In genomic region chr9:50697706-50698041, GRCm38 (mm10) we compare ENCODE assay signal across 8 mouse cellular contexts. TPM values are rescaled to one million over a fixed set of nuclear protein-coding genes. Genes with fewer than 3 reads are reported as not detected.
DNase-seq lines count a peak whose midpoint lies in the region; ATAC-seq lines count a peak whose summit lies in the region.

No protein-coding gene starts in this region.

- H3K27me3 ChIP-seq in hindbrain, embryonic 16.5 days (replicated peaks; ENCODE audit: control insufficient read depth, insufficient read depth, low read length) = no peaks in the 10 kb centered on the region

- peak overlapping the region; percentile 96 for H3K4me2 ChIP-seq in hindbrain, embryonic 16.5 days (ENCODE audit: low read length)

- H3K4me1 ChIP-seq in hindbrain, embryonic 16.5 days (ENCODE audit: control insufficient read depth, insufficient read depth, low read depth, low read length) = peaks cover 22% of the 10 kb centered on the region

- H3K4me3 ChIP-seq in hindbrain, embryonic 16.5 days (ENCODE audit: low read length) = peak overlapping the region; percentile 50

- no peaks in the 10 kb centered on the region for H3K9me3 ChIP-seq in hindbrain, embryonic 16.5 days (ENCODE audit: control insufficient read depth, low read length)

- peak overlapping the region; percentile 68 for H3K9ac ChIP-seq in hindbrain, embryonic 16.5 days (ENCODE audit: low read depth, low read length)

- WGBS in hindbrain, embryonic 16.5 days = 0% methylated on average over 12 of the region's 12 CpGs

- H3K36me3 ChIP-seq in hindbrain, embryonic 16.5 days (ENCODE audit: control insufficient read depth, insufficient read depth, low read length) = peaks cover 4% of the 10 kb centered on the region

- peak; percentile 86 for ATAC-seq in hindbrain, embryonic 16.5 days

- peak; percentile 89 for DNase-seq in ZHBTc4 (ENCODE audit: low read depth, low spot score)
- DNase-seq in cerebellum, postnatal 4 days (ENCODE audit: low spot score in 2 of 2) = peak; percentile 30 to 56
- peak; percentile 65 to 71 for DNase-seq in gastrocnemius, adult 8-10 months (ENCODE audit: low spot score in 2 of 2)
- peak; percentile 80 for DNase-seq in left cerebral cortex, adult 11 months (ENCODE audit: low spot score)
- peak; percentile 78 for DNase-seq in lung, postnatal 14 days
- DNase-seq in right cerebral cortex, adult 18-20 months = peak; percentile 93
- no peak for DNase-seq in spleen, postnatal 4 days (ENCODE audit: low spot score in 2 of 2)

- peak overlapping the region; percentile 74 for H3K27ac ChIP-seq in hindbrain, embryonic 16.5 days (ENCODE audit: low read depth, low read length)

RNA-seq across cellular contexts. Expression of gene Dlat, which starts 38.1 kb away (rescaled TPM):
- 100 to 1,000 TPM; 159 to 224 (median 179) TPM for total RNA-seq in gastrocnemius, adult 8-10 months (2022)
- polyA plus RNA-seq in hindbrain, embryonic 16.5 days (2015; fragmentation: Nextera tagmentation; extraction: Ambion mirVana) = 58.8 and 60.1 TPM in 2 replicates

RNA-seq across cellular contexts. Expression of gene Dixdc1, which starts 41.6 kb away (rescaled TPM):
- 1 to 10 TPM; 2.0 to 2.5 (median 2.1) TPM for total RNA-seq in gastrocnemius, adult 8-10 months (2022)
- polyA plus RNA-seq in hindbrain, embryonic 16.5 days (2015; fragmentation: Nextera tagmentation; extraction: Ambion mirVana) = 31.6 and 33.7 TPM in 2 replicates

RNA-seq across cellular contexts. Expression of gene 2310030G06Rik, which starts 48.7 kb away (rescaled TPM):
- total RNA-seq in gastrocnemius, adult 8-10 months (2022) = 1 to 10 TPM; 2.9 to 5.9 (median 4.8) TPM
- polyA plus RNA-seq in hindbrain, embryonic 16.5 days (2015; fragmentation: Nextera tagmentation; extraction: Ambion mirVana) = 2.1 and 2.5 TPM in 2 replicates

RNA-seq across cellular contexts. Expression of gene Cryab, which starts 53.5 kb away (rescaled TPM):
- 1,000 to 10,000 TPM; 1,194 to 1,381 (median 1,261) TPM for total RNA-seq in gastrocnemius, adult 8-10 months (2022)
- polyA plus RNA-seq in hindbrain, embryonic 16.5 days (2015; fragmentation: Nextera tagmentation; extraction: Ambion mirVana) = 16.3 and 20.9 TPM in 2 replicates

RNA-seq across cellular contexts. Expression of gene Hspb2, which starts 54.5 kb away (rescaled TPM):
- total RNA-seq in gastrocnemius, adult 8-10 months (2022) = 100 to 1,000 TPM; 118 to 146 (median 133) TPM
- 1.1 and 5.2 TPM in 2 replicates for polyA plus RNA-seq in hindbrain, embryonic 16.5 days (2015; fragmentation: Nextera tagmentation; extraction: Ambion mirVana)

Comparison
In these comparisons a context has a peak if more than half of its experiments do, and no peak if none do; other contexts are left out.
1. DNase-seq: peak in ZHBTc4 (single experiment), cerebellum, postnatal 4 days (2 of 2), gastrocnemius, adult 8-10 months (2 of 2), left cerebral cortex, adult 11 months (single experiment), lung, postnatal 14 days (single experiment) and right cerebral cortex, adult 18-20 months (single experiment); none in spleen, postnatal 4 days (0 of 2).